Mouse (Mus musculus) spleen, adult 12 weeks (tissue): ENCODE data around the gene Sdsl.

Source experiments
- DNase-seq: peaks from one replicate; pipeline ENCODE4 v3.0.0; 2022; ENCODE audit warnings: low spot score

The Sdsl gene

GRCm38 (mm10) chr5:120427451-120427938, 45.1 kb downstream of the Sdsl start:
- DNase-seq, result no peak

DNA sequence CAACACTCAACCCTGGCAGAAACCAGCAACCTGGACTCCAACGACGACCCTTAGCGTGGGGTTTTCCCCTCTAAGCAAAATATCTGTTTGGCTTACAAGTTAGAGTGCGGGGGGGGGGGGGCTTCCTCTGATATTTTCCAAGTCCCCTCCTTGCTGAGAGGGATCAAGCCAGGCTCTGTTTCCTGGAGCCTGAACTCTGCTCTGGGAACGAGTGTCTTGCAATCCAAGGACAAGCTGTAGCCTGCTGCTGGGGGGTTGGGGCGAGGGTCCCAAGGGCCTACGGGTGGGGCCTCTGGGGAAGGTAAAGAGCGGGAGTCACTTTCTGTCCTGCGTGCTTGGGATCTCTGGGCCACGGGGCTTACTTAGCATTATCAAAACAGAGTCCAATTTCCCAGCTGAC, 46.0 kb downstream of the Sdsl start:
- no peak for DNase-seq

DNA sequence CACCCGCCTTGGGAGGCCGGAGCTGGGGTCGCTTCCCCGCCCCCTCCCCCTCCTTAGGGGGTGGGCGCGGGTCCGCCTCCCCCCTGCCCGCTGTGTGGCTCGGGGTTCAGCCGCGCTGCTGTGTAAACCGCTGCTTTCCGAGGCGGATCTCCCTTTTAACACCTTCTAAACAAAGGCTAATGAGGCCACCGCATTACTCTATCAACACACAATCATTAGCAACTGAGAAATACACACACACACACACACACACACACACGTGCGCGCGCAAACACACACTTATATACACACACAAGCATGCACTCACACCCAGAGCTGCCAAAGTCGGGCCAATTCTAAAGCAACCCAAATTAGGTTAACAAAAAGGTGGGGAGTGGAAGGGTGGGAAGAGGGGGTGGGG, 46.9 kb downstream of the Sdsl start:
- no peak for DNase-seq

DNA sequence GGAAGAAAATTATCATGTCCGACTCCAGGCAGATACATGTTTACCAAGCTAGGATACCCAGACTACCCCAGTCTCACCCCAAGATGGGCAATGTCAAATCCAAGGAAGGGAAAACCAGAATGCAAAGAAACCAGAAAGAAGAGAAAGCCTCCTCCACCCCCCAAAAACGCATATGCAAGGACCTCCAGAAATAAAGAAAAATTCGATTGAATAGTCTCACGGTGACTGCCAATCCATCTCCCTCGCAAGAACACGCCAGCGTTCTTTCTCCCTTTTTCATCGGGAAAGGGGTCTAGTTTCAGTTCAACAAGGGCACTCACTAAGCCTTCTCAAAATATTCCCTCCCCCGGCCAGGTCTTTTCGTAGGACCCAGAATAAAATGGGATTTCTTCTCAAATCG, 48.0 kb downstream of the Sdsl start:
- no peak for DNase-seq

DNA sequence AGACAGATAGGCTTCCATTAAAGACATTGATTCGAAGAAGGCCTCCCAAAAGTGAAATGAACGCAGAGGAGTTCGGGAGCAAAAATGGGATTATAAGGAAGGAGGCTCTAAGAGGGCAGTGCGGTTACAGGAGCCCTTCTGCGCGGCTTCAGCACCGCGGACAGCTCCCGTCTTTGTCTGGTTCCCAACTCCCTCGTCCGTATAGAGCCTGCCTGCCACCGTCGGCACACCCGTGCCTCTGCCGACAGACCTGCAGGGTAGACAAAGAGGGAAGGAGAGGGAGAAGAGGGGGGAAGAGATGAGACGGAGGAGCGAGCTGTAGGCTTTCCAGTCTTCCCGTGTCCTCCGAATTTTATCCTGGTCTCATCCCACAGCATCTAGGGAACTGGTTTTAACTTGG, 48.6 kb downstream of the Sdsl start:
- no peak for DNase-seq

DNA sequence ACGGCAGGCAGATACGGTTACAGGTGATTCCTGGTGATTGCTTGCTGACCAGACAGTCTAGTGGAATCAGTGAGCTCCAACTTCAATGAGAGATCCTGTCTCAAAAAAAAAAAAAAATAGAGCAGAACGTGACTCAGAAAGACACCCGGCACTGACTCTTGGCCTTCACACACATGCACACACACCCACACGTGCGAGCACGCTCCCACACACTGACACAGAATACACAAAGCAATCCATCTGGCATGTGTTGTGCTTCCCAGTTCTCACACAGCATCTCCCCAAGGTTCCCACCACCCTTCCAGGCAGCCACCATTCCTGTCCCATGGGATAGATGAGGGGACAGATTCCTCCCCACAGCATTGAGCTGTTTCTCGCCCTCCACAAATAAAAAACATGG, 52.5 kb downstream of the Sdsl start:
- DNase-seq, result no peak

- no peak for DNase-seq
These were observed 59.2 kb downstream of the Sdsl start for GRCm38 (mm10) chr5:120413436-120413835.

DNA sequence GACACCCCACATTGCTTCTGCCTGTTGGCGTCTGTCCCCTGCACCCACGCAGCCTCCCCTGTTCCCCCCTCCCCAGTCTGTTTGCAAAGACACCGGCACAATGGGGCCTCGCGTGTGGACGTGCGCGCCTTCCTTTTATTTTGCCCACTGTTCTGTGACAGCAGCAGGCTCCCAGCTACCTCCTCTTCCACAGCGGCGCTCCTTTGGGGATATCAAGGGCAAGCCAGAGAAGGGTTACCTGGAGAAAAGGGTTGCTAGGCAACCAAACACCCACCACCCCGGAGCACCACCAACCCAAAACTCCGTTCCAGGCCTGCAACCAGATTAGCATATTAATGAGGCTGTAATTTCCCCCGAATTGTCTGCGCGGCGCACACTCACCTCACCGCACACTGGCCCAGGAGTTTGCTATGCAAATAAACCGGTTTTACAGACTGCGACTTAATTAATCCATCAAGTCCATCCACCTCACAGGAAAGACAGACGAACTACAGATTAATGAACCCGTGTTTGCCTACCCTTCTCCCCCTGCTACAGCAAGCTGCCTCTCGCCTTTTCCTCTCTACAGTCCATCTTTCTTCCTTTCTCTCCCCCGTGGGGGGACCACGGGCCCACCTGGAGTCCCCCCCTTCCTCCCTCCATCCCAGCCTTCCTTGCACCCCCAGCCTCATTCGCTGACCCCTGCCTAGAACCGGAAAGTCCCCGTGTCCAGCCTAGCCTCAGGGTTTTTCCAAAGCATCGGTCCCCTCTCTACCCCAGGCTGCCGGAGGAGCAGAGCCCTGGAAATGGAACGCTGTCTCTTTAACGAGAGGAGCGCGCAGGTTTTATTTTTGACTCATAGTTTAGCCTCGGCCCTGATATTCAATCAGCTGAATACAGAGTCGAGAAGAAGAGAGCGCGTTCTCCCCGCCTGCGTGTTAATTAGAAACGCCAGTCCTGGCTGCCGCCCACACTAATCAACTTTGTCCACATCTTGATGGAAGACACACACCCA, 62.9 kb downstream of the Sdsl start:
- DNase-seq, result no peak

- no peak for DNase-seq
These were observed 63.7 kb downstream of the Sdsl start for GRCm38 (mm10) chr5:120408933-120409332.
